Mouse (Mus musculus): ENCODE data around the gene Hoxd10. TPM values are rescaled to one million over a fixed set of nuclear protein-coding genes. Genes with fewer than 3 reads are reported as not detected.

Hoxd10 gene
- total and polyA plus RNA-seq, 3 experiments = not detected

- Histone ChIP-seq H3K4me1 (ENCODE audit: control insufficient read depth in 1 of 2, insufficient read depth in 2 of 2) (peaks cover 4 to 58% of the 10 kb centered on the region in 2 experiments; a peak in 2 of 4 replicates), H3K9me3 (replicated peaks; ENCODE audit: low read length) (peaks cover 9% of the 10 kb centered on the region), H3K79me2 (replicated peaks; ENCODE audit: control insufficient read depth, extremely low read depth, insufficient read depth, poor library complexity, severe bottlenecking) (peaks cover 46% of the 10 kb centered on the region), H3K27ac (ENCODE audit: insufficient read depth, low read depth) (peak overlapping the region; percentile 84), H3K36me3 (replicated peaks in 1 of 2; ENCODE audit: control insufficient read depth in 1 of 2, insufficient read depth in 1 of 2, low read length in 1 of 2) (peaks cover 29 to 40% of the 10 kb centered on the region in 2 experiments), H3K9ac (ENCODE audit: insufficient read depth, low read depth) (0 out of 2 replicates have a peak overlapping the region, but pooled peaks have one; percentile 20), H3K4me3 (replicated peaks in 1 of 3; ENCODE audit: low read depth in 2 of 3, low read length in 2 of 3, poor library complexity in 1 of 3) (no peak overlapping the region), H3K4me2 (ENCODE audit: insufficient read depth, low read depth, poor library complexity, severe bottlenecking) (peak overlapping the region; percentile 81), H3K27me3 (replicated peaks) (no peaks in the 10 kb centered on the region)
- dilution Hi-C loops (cut with MboI; ENCODE audit: extremely low pct_ligation_motif_present, extremely low pct_unique_long_range_greater_than_20kb, low sequenced_read_pairs) (no loop called here), in situ Hi-C loops (cut with MboI; ENCODE audit: low pct_ligation_motif_present, low pct_unique_long_range_greater_than_20kb, low sequenced_read_pairs) (no loop called here)
- no peak for DNase-seq (ENCODE audit: extremely low read depth)
- TF ChIP-seq IRF4 (IDR thresholded peaks at IDR 0.05; ENCODE audit: low read depth, low read length) (0 out of 2 replicates have a peak, but pooled peaks have one; percentile 20), ELF1 (IDR thresholded peaks at IDR 0.05; ENCODE audit: low read depth, low read length) (no peak)
Measured at GRCm38 (mm10) chr2:74730331-74730730, 38.6 kb downstream of the Hoxd10 start.

DNA sequence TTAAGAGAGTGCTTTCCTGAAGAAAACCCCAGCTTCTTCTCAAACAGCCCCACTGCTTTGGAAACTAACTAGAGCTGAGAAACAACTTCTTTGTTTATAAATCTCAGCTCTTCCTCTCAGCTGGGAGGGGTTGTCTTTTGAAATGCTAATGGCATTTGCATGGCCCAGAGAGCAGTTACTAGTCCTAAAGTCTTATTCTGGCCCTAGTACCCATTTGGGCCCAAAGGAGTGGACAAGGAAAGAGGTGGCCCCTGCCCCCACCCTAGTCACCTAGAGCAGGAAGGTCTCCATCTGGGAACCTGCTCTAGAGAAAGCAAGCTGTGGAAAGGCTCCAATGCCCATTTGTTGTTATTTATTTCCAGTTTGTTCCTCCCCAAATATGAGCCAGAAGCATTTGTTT lies 39.3 kb downstream of the Hoxd10 start:
- H3K4me3 ChIP-seq (replicated peaks in 1 of 3; ENCODE audit: low read depth in 2 of 3, low read length in 2 of 3, poor library complexity in 1 of 3) = peak overlapping the region in 1 of 3 experiments; percentile 7
- peak overlapping the region; percentile 81 for H3K4me2 ChIP-seq (ENCODE audit: insufficient read depth, low read depth, poor library complexity, severe bottlenecking)
- dilution Hi-C loops (cut with MboI; ENCODE audit: extremely low pct_ligation_motif_present, extremely low pct_unique_long_range_greater_than_20kb, low sequenced_read_pairs) = no loop called here
- H3K79me2 ChIP-seq (replicated peaks; ENCODE audit: control insufficient read depth, extremely low read depth, insufficient read depth, poor library complexity, severe bottlenecking) = peaks cover 39% of the 10 kb centered on the region
- peak overlapping the region; percentile 84 for H3K27ac ChIP-seq (ENCODE audit: insufficient read depth, low read depth)
- DNase-seq (ENCODE audit: extremely low read depth) = no peak
- peak overlapping the region; percentile 43 for H3K9ac ChIP-seq (ENCODE audit: insufficient read depth, low read depth)
- peaks cover 4 to 52% of the 10 kb centered on the region in 2 experiments; a peak in 2 of 4 replicates for H3K4me1 ChIP-seq (ENCODE audit: control insufficient read depth in 1 of 2, insufficient read depth in 2 of 2)
- H3K9me3 ChIP-seq (replicated peaks; ENCODE audit: low read length) = peaks cover 16% of the 10 kb centered on the region
- no peaks in the 10 kb centered on the region for H3K27me3 ChIP-seq (replicated peaks)
- in situ Hi-C loops (cut with MboI; ENCODE audit: low pct_ligation_motif_present, low pct_unique_long_range_greater_than_20kb, low sequenced_read_pairs) = no loop called here
- peaks cover 31 to 43% of the 10 kb centered on the region in 2 experiments for H3K36me3 ChIP-seq (replicated peaks in 1 of 2; ENCODE audit: control insufficient read depth in 1 of 2, insufficient read depth in 1 of 2, low read length in 1 of 2)
- peak; percentile 12; the same call in 1 of the 2 replicates for TF ChIP-seq ETS1 (conservative IDR thresholded peaks at IDR 0.05; ENCODE audit: low read depth, low read length)
- TF ChIP-seq SIN3A (IDR thresholded peaks at IDR 0.05; ENCODE audit: low read length) = 0 out of 2 replicates have a peak, but pooled peaks have one; percentile 58
- TF ChIP-seq MAFK (IDR thresholded peaks at IDR 0.05; ENCODE audit: insufficient replicate concordance, low read length) = no peak
- TF ChIP-seq MXI1 (IDR thresholded peaks at IDR 0.05; ENCODE audit: low read depth, low read length) = no peak
- 0 out of 2 replicates have a peak, but pooled peaks have one; percentile 21 for TF ChIP-seq CHD2 (IDR thresholded peaks at IDR 0.05; ENCODE audit: low read length)
- no peak for TF ChIP-seq MYC (IDR thresholded peaks at IDR 0.05; ENCODE audit: low read depth, low read length)
- TF ChIP-seq ZKSCAN1 (IDR thresholded peaks at IDR 0.05; ENCODE audit: borderline replicate concordance, low read depth, low read length) = no peak
- no peak for TF ChIP-seq BHLHE40 (IDR thresholded peaks at IDR 0.05; ENCODE audit: low read depth, low read length)
- TF ChIP-seq ZMIZ1 (IDR thresholded peaks at IDR 0.05; ENCODE audit: low read depth, low read length) = no peak
- no peak for TF ChIP-seq NELFE (IDR thresholded peaks at IDR 0.05; ENCODE audit: low read depth, low read length)
- no peak for TF ChIP-seq JUN (IDR thresholded peaks at IDR 0.05; ENCODE audit: insufficient read depth, low read depth, low read length)
- TF ChIP-seq JUND (conservative IDR thresholded peaks at IDR 0.05; ENCODE audit: low read depth, low read length) = no peak
- TF ChIP-seq USF2 (conservative IDR thresholded peaks at IDR 0.05; ENCODE audit: low read depth, low read length) = no peak
- TF ChIP-seq ZC3H11A (IDR thresholded peaks at IDR 0.05; ENCODE audit: low read depth, low read length) = no peak
- no peak for TF ChIP-seq USF1 (IDR thresholded peaks at IDR 0.05; ENCODE audit: low read depth, low read length)
- TF ChIP-seq GABPA (IDR thresholded peaks at IDR 0.05; ENCODE audit: insufficient replicate concordance, low read depth, low read length) = no peak
- TF ChIP-seq TBP (conservative IDR thresholded peaks at IDR 0.05; ENCODE audit: low read depth, low read length) = no peak
- TF ChIP-seq CHD1 (IDR thresholded peaks at IDR 0.05; ENCODE audit: low read depth, low read length) = no peak
- TF ChIP-seq RCOR1 (conservative IDR thresholded peaks at IDR 0.05; ENCODE audit: low read depth, low read length) = no peak
- no peak; the same call in 1 of the 2 replicates for TF ChIP-seq TCF12 (IDR thresholded peaks at IDR 0.05; ENCODE audit: low read depth, low read length)
- TF ChIP-seq UBTF (IDR thresholded peaks at IDR 0.05; ENCODE audit: low read depth, low read length) = no peak
- no peak for TF ChIP-seq MAX (IDR thresholded peaks at IDR 0.05; ENCODE audit: low read length)
- TF ChIP-seq MAZ (IDR thresholded peaks at IDR 0.05; ENCODE audit: low read depth, low read length) = 0 out of 2 replicates have a peak, but pooled peaks have one; percentile 39
- no peak for TF ChIP-seq RAD21 (IDR thresholded peaks at IDR 0.05; ENCODE audit: low read depth, low read length)
- TF ChIP-seq POLR2AphosphoS2 (IDR thresholded peaks at IDR 0.05; ENCODE audit: low read depth, low read length) = no peak
- TF ChIP-seq KAT2A (IDR thresholded peaks at IDR 0.05; ENCODE audit: insufficient replicate concordance, low read length) = no peak
- TF ChIP-seq NRF1 (IDR thresholded peaks at IDR 0.05; ENCODE audit: low read depth, low read length) = no peak
- TF ChIP-seq HCFC1 (IDR thresholded peaks at IDR 0.05; ENCODE audit: low read depth, low read length) = no peak
- TF ChIP-seq IRF4 (IDR thresholded peaks at IDR 0.05; ENCODE audit: low read depth, low read length) = peak; percentile 42; the same call in 1 of the 2 replicates
- no peak for TF ChIP-seq POLR2A (IDR thresholded peaks at IDR 0.05; ENCODE audit: low read depth, low read length)
- TF ChIP-seq E2F4 (IDR thresholded peaks at IDR 0.05; ENCODE audit: insufficient replicate concordance, low read depth, low read length) = no peak
- no peak for TF ChIP-seq PAX5 (IDR thresholded peaks at IDR 0.05; ENCODE audit: low read length)
